8 mouse cellular contexts compared by ENCODE assay signal in the genomic region with DNA sequence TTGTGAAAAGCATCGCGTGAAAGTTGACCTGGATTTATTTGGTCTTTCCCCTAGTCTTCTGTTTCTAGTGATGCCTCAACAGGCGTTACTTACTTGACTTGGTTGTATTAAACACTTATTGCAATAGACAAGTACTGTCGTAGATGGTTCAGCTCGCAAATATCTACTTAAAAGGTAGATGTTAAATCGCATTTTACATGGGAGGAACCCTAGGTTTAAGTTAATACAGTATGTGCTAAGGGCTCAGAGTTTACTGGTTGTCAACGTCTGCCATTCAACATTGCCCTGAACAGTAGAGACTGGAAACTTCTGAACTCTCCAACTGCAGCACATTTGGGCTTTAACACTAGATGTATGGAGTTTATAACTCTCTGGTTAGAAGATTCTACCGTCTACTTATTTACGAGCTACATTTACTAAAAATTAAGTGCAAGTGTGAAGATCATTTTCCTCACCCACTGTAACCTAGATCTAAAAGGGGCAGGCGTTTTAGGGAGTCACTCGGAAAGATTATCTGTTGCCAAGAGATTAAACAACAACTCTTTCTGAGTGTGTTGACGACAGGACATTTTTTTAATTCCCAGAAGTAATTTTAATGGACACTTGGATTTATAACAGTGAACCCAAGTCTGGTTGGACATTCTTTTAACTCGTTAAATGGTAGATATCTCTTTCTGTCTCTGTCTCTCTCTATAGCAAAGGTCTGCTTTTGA. TPM values are rescaled to one million over a fixed set of nuclear protein-coding genes. Genes with fewer than 3 reads are reported as not detected.
DNase-seq lines count a peak whose midpoint lies in the region; ATAC-seq and TF ChIP-seq lines count a peak whose summit lies in the region.

No protein-coding gene starts in this region.

- peak overlapping the region; percentile 90 for H3K9ac ChIP-seq in lung, embryonic 16.5 days (ENCODE audit: low read length)
- peak overlapping the region; percentile 79 for H3K9ac ChIP-seq in embryonic facial prominence, embryonic 12.5 days

- peaks cover 9% of the 10 kb centered on the region; the same call in 1 of the 2 replicates for H3K4me1 ChIP-seq in lung, embryonic 16.5 days (replicated peaks; ENCODE audit: control insufficient read depth, insufficient read depth, low read length)
- peaks cover 12% of the 10 kb centered on the region for H3K4me1 ChIP-seq in embryonic facial prominence, embryonic 12.5 days
- H3K4me1 ChIP-seq in olfactory bulb, adult 2 months (ENCODE audit: control insufficient read depth, insufficient read depth, low read length): peaks cover 3% of the 10 kb centered on the region; the same call in 1 of the 2 replicates

- no peak for TF ChIP-seq CTCF in olfactory bulb, adult 2 months (IDR thresholded peaks at IDR 0.05; ENCODE audit: insufficient read depth, low read depth, low read length)

- no peaks in the 10 kb centered on the region for H3K27me3 ChIP-seq in lung, embryonic 16.5 days (ENCODE audit: control insufficient read depth, insufficient read depth, low read depth, low read length)
- H3K27me3 ChIP-seq in embryonic facial prominence, embryonic 12.5 days: no peaks in the 10 kb centered on the region

- peak overlapping the region; percentile 74 for H3K27ac ChIP-seq in lung, embryonic 16.5 days (ENCODE audit: low read length)
- H3K27ac ChIP-seq in embryonic facial prominence, embryonic 12.5 days: no peak overlapping the region
- H3K27ac ChIP-seq in olfactory bulb, adult 2 months (ENCODE audit: insufficient read depth, low read depth, low read length): peak overlapping the region; percentile 68; the same call in 1 of the 2 replicates

- peak overlapping the region; percentile 69 for H3K4me2 ChIP-seq in lung, embryonic 16.5 days (ENCODE audit: low read depth, low read length)
- H3K4me2 ChIP-seq in embryonic facial prominence, embryonic 12.5 days (replicated peaks): peak overlapping the region; percentile 61

- WGBS in lung, embryonic 16.5 days: 11% methylated on average over 13 of the region's 13 CpGs
- WGBS in embryonic facial prominence, embryonic 12.5 days: 21% methylated on average over 13 of the region's 13 CpGs
- WGBS in large intestine, adult 2 months: 7% methylated on average over 13 of the region's 13 CpGs
- 11% methylated on average over 13 of the region's 13 CpGs for WGBS in olfactory bulb, adult 2 months

- TF ChIP-seq POLR2A in olfactory bulb, adult 2 months (IDR thresholded peaks at IDR 0.05; ENCODE audit: insufficient read depth, low read depth, low read length): no peak

- H3K9me3 ChIP-seq in lung, embryonic 16.5 days (ENCODE audit: control insufficient read depth, low read length): no peaks in the 10 kb centered on the region
- H3K9me3 ChIP-seq in embryonic facial prominence, embryonic 12.5 days: no peaks in the 10 kb centered on the region

- H3K4me3 ChIP-seq in lung, embryonic 16.5 days (ENCODE audit: low read length): peak overlapping the region; percentile 72
- peak overlapping the region; percentile 72 for H3K4me3 ChIP-seq in embryonic facial prominence, embryonic 12.5 days
- peak overlapping the region; percentile 92 for H3K4me3 ChIP-seq in olfactory bulb, adult 2 months (ENCODE audit: insufficient read depth, low read depth, low read length)

- DNase-seq in lung, postnatal 25 days (ENCODE audit: low spot score): no peak
- peak; percentile 8 for DNase-seq in large intestine, adult 2 months (ENCODE audit: low read depth, low spot score)
- no peak for DNase-seq in cerebellum, adult 9-11 months
- DNase-seq in embryo, embryonic 10 days (ENCODE audit: low spot score): no peak
- DNase-seq in left cerebral cortex, adult 9 months (ENCODE audit: low spot score in 2 of 2): no peak

- ATAC-seq in lung, embryonic 16.5 days (ENCODE audit: low read depth): no peak; the same call in 1 of the 2 replicates
- no peak for ATAC-seq in embryonic facial prominence, embryonic 12.5 days (ENCODE audit: insufficient number of reproducible peaks, insufficient read depth, low FRiP score, low TSS enrichment)

- peaks cover 10% of the 10 kb centered on the region for H3K36me3 ChIP-seq in lung, embryonic 16.5 days (ENCODE audit: control insufficient read depth, insufficient read depth, low read length)
- peaks cover 19% of the 10 kb centered on the region for H3K36me3 ChIP-seq in embryonic facial prominence, embryonic 12.5 days

RNA-seq across cellular contexts. Expression of gene Trim23, which starts 0.7 kb away (rescaled TPM):
- polyA plus RNA-seq in lung, embryonic 16.5 days (2015; fragmentation: Nextera tagmentation; extraction: Ambion mirVana): 18.5 and 19.6 TPM in 2 replicates
- polyA plus RNA-seq in embryonic facial prominence, embryonic 12.5 days (2016; fragmentation: Nextera tagmentation; extraction: Ambion mirVana): 24.4 and 24.6 TPM in 2 replicates
- 0.86 and 1.6 TPM in 2 replicates for polyA plus RNA-seq in large intestine, adult 2 months (2012; rRNA removed)
- polyA plus RNA-seq in olfactory bulb, adult 2 months (2012; ENCODE audit: insufficient read depth, insufficient read length, low replicate concordance, missing spikeins): not detected in 2 replicates

RNA-seq across cellular contexts. Expression of gene Trappc13, which starts 1.1 kb away (rescaled TPM):
- 59.5 and 60.3 TPM in 2 replicates for polyA plus RNA-seq in lung, embryonic 16.5 days (2015; fragmentation: Nextera tagmentation; extraction: Ambion mirVana)
- 70.2 and 70.8 TPM in 2 replicates for polyA plus RNA-seq in embryonic facial prominence, embryonic 12.5 days (2016; fragmentation: Nextera tagmentation; extraction: Ambion mirVana)
- polyA plus RNA-seq in large intestine, adult 2 months (2012; rRNA removed): 11.5 and 11.6 TPM in 2 replicates
- not detected in 2 replicates for polyA plus RNA-seq in olfactory bulb, adult 2 months (2012; ENCODE audit: insufficient read depth, insufficient read length, low replicate concordance, missing spikeins)

RNA-seq across cellular contexts. Expression of gene Cenpk, which starts 49.1 kb away (rescaled TPM):
- 68.5 and 79.8 TPM in 2 replicates for polyA plus RNA-seq in lung, embryonic 16.5 days (2015; fragmentation: Nextera tagmentation; extraction: Ambion mirVana)
- polyA plus RNA-seq in embryonic facial prominence, embryonic 12.5 days (2016; fragmentation: Nextera tagmentation; extraction: Ambion mirVana): 71.5 and 73.9 TPM in 2 replicates
- 0.38 and 0.51 TPM in 2 replicates for polyA plus RNA-seq in large intestine, adult 2 months (2012; rRNA removed)
- not detected in 2 replicates for polyA plus RNA-seq in olfactory bulb, adult 2 months (2012; ENCODE audit: insufficient read depth, insufficient read length, low replicate concordance, missing spikeins)

RNA-seq across cellular contexts. Expression of gene Ppwd1, which starts 49.3 kb away (rescaled TPM):
- polyA plus RNA-seq in lung, embryonic 16.5 days (2015; fragmentation: Nextera tagmentation; extraction: Ambion mirVana): 16.8 and 20.1 TPM in 2 replicates
- 15.8 and 17.1 TPM in 2 replicates for polyA plus RNA-seq in embryonic facial prominence, embryonic 12.5 days (2016; fragmentation: Nextera tagmentation; extraction: Ambion mirVana)
- polyA plus RNA-seq in large intestine, adult 2 months (2012; rRNA removed): 1.5 and 1.6 TPM in 2 replicates
- not detected in 2 replicates for polyA plus RNA-seq in olfactory bulb, adult 2 months (2012; ENCODE audit: insufficient read depth, insufficient read length, low replicate concordance, missing spikeins)

Comparison
In these comparisons a context has a peak if more than half of its experiments do, and no peak if none do; other contexts are left out.
1. RNA of gene Cenpk, which starts 49.1 kb away (polyA plus RNA-seq): 68.5 to 79.8 TPM in lung, embryonic 16.5 days and 71.5 to 73.9 TPM in embryonic facial prominence, embryonic 12.5 days; 0.38 to 0.51 TPM in large intestine, adult 2 months and not detected in olfactory bulb, adult 2 months; every median in the first group is over 10 times any median in the second.
2. Peak in every context shown above with its lines, with median percentiles within 50 percentile points of each other: H3K4me3 ChIP-seq.